Comparison of ENCODE assay signal across 10 mouse cellular contexts in genomic region chr4:127935369-127935768, GRCm38 (mm10). TPM values are rescaled to one million over a fixed set of nuclear protein-coding genes. Genes with fewer than 3 reads are reported as not detected.
A peak's percentile ranks its signal among the peaks of the same experiment; 100 is the strongest.
DNase-seq lines count a peak whose midpoint lies in the region; ATAC-seq and TF ChIP-seq lines count a peak whose summit lies in the region.
"Had no signal": no experiment of that assay in that cellular context is flagged by ENCODE, and none has a peak within 500 bp of the region (broad histone marks: within the 10 kb centered on the region; RNA-seq: fewer than 3 reads in every experiment).

No protein-coding gene starts in this region.

- DNase-seq in forebrain, embryonic 11.5 days (ENCODE audit: low spot score) = peak; percentile 65
- DNase-seq in liver, adult 2 months (ENCODE audit: extremely low read depth, low read depth, low spot score) = no peak
- no peak for DNase-seq in liver, embryonic 11.5 days (ENCODE audit: low spot score)
- DNase-seq in brain, embryonic 14.5 days (ENCODE audit: low read depth) = peak; percentile 48
- peak; percentile 11 to 15 for DNase-seq in layer of hippocampus, postnatal 14 days (ENCODE audit: low spot score in 2 of 2)
- DNase-seq in Muller cell, postnatal 12 days (ENCODE audit: inconsistent ontology term) = no peak
- no peak for DNase-seq in B cell, adult 2 months

- ATAC-seq in forebrain, embryonic 11.5 days (replicated peaks; ENCODE audit: low FRiP score) = no peak
- no peak for ATAC-seq in forebrain, embryonic 16.5 days
- ATAC-seq in liver, embryonic 11.5 days (replicated peaks; ENCODE audit: low FRiP score) = no peak

- H3K4me3 ChIP-seq in forebrain, embryonic 11.5 days (ENCODE audit: low read depth, low read length) = no peak overlapping the region
- no peak overlapping the region for H3K4me3 ChIP-seq in forebrain, embryonic 16.5 days (replicated peaks; ENCODE audit: low read length)
- no peak overlapping the region for H3K4me3 ChIP-seq in liver, adult 2 months (ENCODE audit: insufficient read depth, low read depth, low read length)
- H3K4me3 ChIP-seq in liver, embryonic 11.5 days (ENCODE audit: low read depth, low read length) = no peak overlapping the region
- H3K4me3 ChIP-seq: limb, embryonic 13.5 days had no signal

- no peak overlapping the region for H3K27ac ChIP-seq in forebrain, embryonic 11.5 days (ENCODE audit: low read depth, low read length)
- H3K27ac ChIP-seq in forebrain, embryonic 16.5 days (ENCODE audit: low read length) = no peak overlapping the region
- no peak overlapping the region for H3K27ac ChIP-seq in liver, adult 2 months (replicated peaks; ENCODE audit: insufficient read depth, low read depth, low read length)
- H3K27ac ChIP-seq in liver, embryonic 11.5 days (ENCODE audit: low read depth, low read length) = no peak overlapping the region
- H3K27ac ChIP-seq: limb, embryonic 13.5 days had no signal

- no peaks in the 10 kb centered on the region for H3K36me3 ChIP-seq in forebrain, embryonic 11.5 days (ENCODE audit: control insufficient read depth, insufficient read depth, low read length)
- no peaks in the 10 kb centered on the region for H3K36me3 ChIP-seq in forebrain, embryonic 16.5 days (ENCODE audit: control insufficient read depth, insufficient read depth)
- no peaks in the 10 kb centered on the region for H3K36me3 ChIP-seq in liver, adult 2 months (ENCODE audit: control insufficient read depth, insufficient read depth, low read length)
- no peaks in the 10 kb centered on the region for H3K36me3 ChIP-seq in liver, embryonic 11.5 days (ENCODE audit: control insufficient read depth, insufficient read depth, low read length)
- H3K36me3 ChIP-seq: limb, embryonic 13.5 days had no signal

- no peaks in the 10 kb centered on the region for H3K79me2 ChIP-seq in liver, adult 2 months (ENCODE audit: control insufficient read depth, insufficient read depth, low read length)

- no peak overlapping the region for H3K4me2 ChIP-seq in forebrain, embryonic 11.5 days (ENCODE audit: low read depth, low read length, severe bottlenecking)
- no peak overlapping the region for H3K4me2 ChIP-seq in forebrain, embryonic 16.5 days (ENCODE audit: low read length)
- no peak overlapping the region for H3K4me2 ChIP-seq in liver, embryonic 11.5 days
- H3K4me2 ChIP-seq: limb, embryonic 13.5 days had no signal

- no peaks in the 10 kb centered on the region for H3K9me3 ChIP-seq in forebrain, embryonic 11.5 days (ENCODE audit: control insufficient read depth, low read length)
- no peaks in the 10 kb centered on the region for H3K9me3 ChIP-seq in forebrain, embryonic 16.5 days (ENCODE audit: control insufficient read depth, low read length)
- no peaks in the 10 kb centered on the region for H3K9me3 ChIP-seq in liver, embryonic 11.5 days (ENCODE audit: control insufficient read depth, low read length)
- H3K9me3 ChIP-seq: limb, embryonic 13.5 days had no signal

- no peaks in the 10 kb centered on the region for H3K4me1 ChIP-seq in forebrain, embryonic 11.5 days (replicated peaks; ENCODE audit: control insufficient read depth, insufficient read depth, low read length)
- no peaks in the 10 kb centered on the region for H3K4me1 ChIP-seq in forebrain, embryonic 16.5 days (replicated peaks; ENCODE audit: control insufficient read depth, insufficient read depth, low read length)
- H3K4me1 ChIP-seq in liver, adult 2 months (ENCODE audit: control insufficient read depth, insufficient read depth, low read length) = no peaks in the 10 kb centered on the region
- no peaks in the 10 kb centered on the region for H3K4me1 ChIP-seq in liver, embryonic 11.5 days (replicated peaks; ENCODE audit: control insufficient read depth, insufficient read depth, low read length)
- H3K4me1 ChIP-seq: limb, embryonic 13.5 days had no signal

- no peaks in the 10 kb centered on the region for H3K27me3 ChIP-seq in forebrain, embryonic 11.5 days (ENCODE audit: control insufficient read depth, insufficient read depth, low read length)
- H3K27me3 ChIP-seq in forebrain, embryonic 16.5 days (replicated peaks; ENCODE audit: control insufficient read depth, insufficient read depth, low read length) = no peaks in the 10 kb centered on the region
- H3K27me3 ChIP-seq in liver, adult 2 months (ENCODE audit: control insufficient read depth, insufficient read depth, low read length) = no peaks in the 10 kb centered on the region
- H3K27me3 ChIP-seq in liver, embryonic 11.5 days (replicated peaks; ENCODE audit: control insufficient read depth, insufficient read depth, low read length) = no peaks in the 10 kb centered on the region
- H3K27me3 ChIP-seq: limb, embryonic 13.5 days had no signal

- WGBS in forebrain, embryonic 11.5 days = 56% methylated on average over 3 of the region's 3 CpGs
- WGBS in forebrain, embryonic 16.5 days = 54% methylated on average over 3 of the region's 3 CpGs
- 45% methylated on average over 3 of the region's 3 CpGs for WGBS in liver, adult 2 months
- 38% methylated on average over 3 of the region's 3 CpGs for WGBS in liver, embryonic 11.5 days

- TF ChIP-seq CTCF in liver, adult 2 months (IDR thresholded peaks at IDR 0.05; ENCODE audit: low read depth, low read length) = peak; percentile 43; the same call in 1 of the 2 replicates
- peak; percentile 76; the same call in 1 of the 2 replicates for TF ChIP-seq CTCF in brain, embryonic 14.5 days (IDR thresholded peaks at IDR 0.05; ENCODE audit: borderline replicate concordance, extremely low read depth, insufficient read depth, insufficient read length)

- TF ChIP-seq POLR2A in liver, adult 2 months (IDR thresholded peaks at IDR 0.05; ENCODE audit: extremely low read depth, insufficient read depth, low read length) = no peak
- no peak for TF ChIP-seq POLR2A in brain, embryonic 14.5 days (IDR thresholded peaks at IDR 0.05; ENCODE audit: borderline replicate concordance, extremely low read depth, insufficient read depth, insufficient read length, poor library complexity, severe bottlenecking)

- no peak overlapping the region for H3K9ac ChIP-seq in forebrain, embryonic 11.5 days (ENCODE audit: low read length)
- H3K9ac ChIP-seq in forebrain, embryonic 16.5 days (replicated peaks; ENCODE audit: low read depth, low read length) = no peak overlapping the region
- no peak overlapping the region for H3K9ac ChIP-seq in liver, adult 2 months (ENCODE audit: low read depth, low read length)
- H3K9ac ChIP-seq in liver, embryonic 11.5 days (ENCODE audit: low read depth, low read length) = no peak overlapping the region
- H3K9ac ChIP-seq: limb, embryonic 13.5 days had no signal

RNA-seq across cellular contexts. Expression of gene CK137956, which starts 35.4 kb away (rescaled TPM):
- polyA plus RNA-seq in forebrain, embryonic 11.5 days (2014; fragmentation: Nextera tagmentation; extraction: Ambion mirVana) = 0.13 and 0.27 TPM in 2 replicates
- 0.37 and 0.58 TPM in 2 replicates for polyA plus RNA-seq in forebrain, embryonic 16.5 days (2015; fragmentation: Nextera tagmentation; extraction: Ambion mirVana)
- total RNA-seq in liver, adult 2 months (2014; rRNA removed) = not detected in 2 replicates
- polyA plus RNA-seq in liver, adult 2 months (2012; rRNA removed) = not detected in 2 replicates
- not detected in 2 replicates for polyA plus RNA-seq in liver, embryonic 11.5 days (2014; fragmentation: Nextera tagmentation; extraction: Ambion mirVana)
- 1.1 and 1.4 TPM in 2 replicates for polyA plus RNA-seq in brain, embryonic 14.5 days (2012; rRNA removed)
- total RNA-seq in layer of hippocampus, postnatal 14 days (2021) = 1 to 10 TPM; 1.3 TPM
- polyA plus RNA-seq: limb, embryonic 13.5 days; spleen, adult 2 months had no signal

RNA-seq across cellular contexts. Expression of gene Csmd2, which starts 52.3 kb away (rescaled TPM):
- polyA plus RNA-seq in forebrain, embryonic 11.5 days (2014; fragmentation: Nextera tagmentation; extraction: Ambion mirVana) = 1.3 and 1.6 TPM in 2 replicates
- 7.6 and 11.2 TPM in 2 replicates for polyA plus RNA-seq in forebrain, embryonic 16.5 days (2015; fragmentation: Nextera tagmentation; extraction: Ambion mirVana)
- total RNA-seq in liver, adult 2 months (2014; rRNA removed) = not detected in 2 replicates
- polyA plus RNA-seq in liver, adult 2 months (2012; rRNA removed) = not detected in 2 replicates
- polyA plus RNA-seq in liver, embryonic 11.5 days (2014; fragmentation: Nextera tagmentation; extraction: Ambion mirVana) = 0.03 TPM in 1 of 2 replicates, not detected in the other
- 20.0 and 31.8 TPM in 2 replicates for polyA plus RNA-seq in brain, embryonic 14.5 days (2012; rRNA removed)
- 10 to 100 TPM; 39.8 to 44.0 TPM for total RNA-seq in layer of hippocampus, postnatal 14 days (2021)

Comparison
In these comparisons a context has a peak if more than half of its experiments do, and no peak if none do; other contexts are left out.
1. DNase-seq: peak in forebrain, embryonic 11.5 days (single experiment), brain, embryonic 14.5 days (single experiment) and layer of hippocampus, postnatal 14 days (2 of 2); none in liver, adult 2 months (single experiment), liver, embryonic 11.5 days (single experiment), Muller cell, postnatal 12 days (single experiment) and B cell, adult 2 months (0 of 2).